Mouse (Mus musculus) heart, embryonic 15.5 days (tissue): Measurements from ENCODE around the gene Rhbdl3. TPM values are rescaled to one million over a fixed set of nuclear protein-coding genes. Genes with fewer than 3 reads are reported as not detected.

Source experiments
- ATAC-seq: fragments of 200-750 bp; cut with Nextera tagmentation; replicated peaks from 2 replicates; pipeline ENCODE4 v1.8.0; 2017; ENCODE audit warnings: low read depth, moderate TSS enrichment; ENCODE audit not compliant: insufficient number of reproducible peaks, insufficient read depth, low FRiP score
- H3K27ac ChIP-seq: fragments of 300-500 bp; sonication (generic); 2 replicates; pipeline ENCODE4 v1.5.1; 2015; ENCODE audit warnings: mild to moderate bottlenecking, inconsistent platforms
- H3K27me3 ChIP-seq: fragments of 300-500 bp; sonication (generic); 2 replicates; pipeline ENCODE4 v1.6.1; 2015; ENCODE audit warnings: inconsistent platforms
- H3K36me3 ChIP-seq: fragments of 300-500 bp; sonication (generic); 2 replicates; pipeline ENCODE4 v1.6.1; 2015; ENCODE audit warnings: mild to moderate bottlenecking, inconsistent platforms
- H3K4me1 ChIP-seq: fragments of 300-500 bp; sonication (generic); replicated peaks from 2 replicates; pipeline ENCODE4 v1.6.1; 2015; ENCODE audit warnings: inconsistent platforms
- H3K4me2 ChIP-seq: fragments of 300-500 bp; sonication (generic); 2 replicates; pipeline ENCODE4 v1.6.1; 2015; ENCODE audit warnings: inconsistent platforms, mild to moderate bottlenecking, moderate library complexity
- H3K4me3 ChIP-seq: fragments of 300-500 bp; sonication (generic); 2 replicates; pipeline ENCODE4 v1.5.1; 2015; ENCODE audit warnings: mild to moderate bottlenecking, inconsistent platforms
- H3K9ac ChIP-seq: fragments of 300-500 bp; sonication (generic); 2 replicates; pipeline ENCODE4 v1.6.1; 2015; ENCODE audit warnings: mild to moderate bottlenecking, inconsistent platforms
- H3K9me3 ChIP-seq: fragments of 300-500 bp; sonication (generic); replicated peaks from 2 replicates; pipeline ENCODE4 v1.6.1; 2016; ENCODE audit warnings: inconsistent platforms
- WGBS: fragments of 180-500 bp; shearing (Covaris S2); methylation state at CpG from one replicate; pipeline ENCODE4 v1.1.7; 2015; ENCODE audit warnings: mixed read lengths; 5-methylcytosine and 5-hydroxymethylcytosine counted together
- polyA plus RNA-seq: library from polyadenylated mRNA; unstranded; fragments of >200 nt; fragmentation: Nextera tagmentation; extraction: Ambion mirVana; gene quantifications from 2 replicates; pipeline ENCODE4 v1.2.1, GENCODE M21; 2015

The Rhbdl3 gene
- polyA plus RNA-seq, 1 experiment from 2014 or later = 1.7 TPM

GRCm38 (mm10) chr11:80386790-80387189, 86.1 kb downstream of the Rhbdl3 start:
- Histone ChIP-seq H3K27me3 (no peaks in the 10 kb centered on the region), H3K9ac (no peak overlapping the region), H3K27ac (no peak overlapping the region), H3K36me3 (peaks cover 43% of the 10 kb centered on the region), H3K4me1 (peaks cover 28% of the 10 kb centered on the region), H3K9me3 (no peaks in the 10 kb centered on the region), H3K4me2 (peak overlapping the region; percentile 75), H3K4me3 (no peak overlapping the region)
- no peak for ATAC-seq
- 53% methylated on average over 2 of the region's 2 CpGs for WGBS

- Histone ChIP-seq H3K9ac (no peak overlapping the region), H3K4me2 (no peak overlapping the region), H3K27me3 (no peaks in the 10 kb centered on the region), H3K4me1 (peaks cover 18% of the 10 kb centered on the region), H3K4me3 (no peak overlapping the region), H3K27ac (no peak overlapping the region), H3K36me3 (peaks cover 61% of the 10 kb centered on the region), H3K9me3 (no peaks in the 10 kb centered on the region)
- 63% methylated on average over 1 of the region's 1 CpGs for whole genome bisulfite sequencing
- no peak for ATAC-seq
Observed at GRCm38 (mm10) chr11:80389885-80390284, 89.2 kb downstream of the Rhbdl3 start.

- Histone ChIP-seq H3K27ac (no peak overlapping the region), H3K27me3 (no peaks in the 10 kb centered on the region), H3K4me2 (no peak overlapping the region), H3K9ac (no peak overlapping the region), H3K9me3 (no peaks in the 10 kb centered on the region), H3K36me3 (peaks cover 71% of the 10 kb centered on the region), H3K4me1 (peaks cover 2% of the 10 kb centered on the region; the same call in 1 of the 2 replicates), H3K4me3 (no peak overlapping the region)
- WGBS = 93% methylated on average over 2 of the region's 2 CpGs
- ATAC-seq = no peak
Observed at GRCm38 (mm10) chr11:80391407-80392120, 90.9 kb downstream of the Rhbdl3 start.

- Histone ChIP-seq H3K9me3 (no peaks in the 10 kb centered on the region), H3K4me3 (no peak overlapping the region), H3K9ac (no peak overlapping the region), H3K36me3 (peaks cover 69% of the 10 kb centered on the region), H3K4me2 (no peak overlapping the region), H3K27me3 (no peaks in the 10 kb centered on the region), H3K27ac (no peak overlapping the region), H3K4me1 (no peaks in the 10 kb centered on the region)
- ATAC-seq = no peak
- 93% methylated on average over 3 of the region's 3 CpGs for WGBS
Observed at GRCm38 (mm10) chr11:80395930-80396329, 95.2 kb downstream of the Rhbdl3 start.

- Histone ChIP-seq H3K9me3 (no peaks in the 10 kb centered on the region), H3K4me3 (no peak overlapping the region), H3K27ac (no peak overlapping the region), H3K4me1 (no peaks in the 10 kb centered on the region), H3K4me2 (no peak overlapping the region), H3K9ac (no peak overlapping the region), H3K27me3 (no peaks in the 10 kb centered on the region), H3K36me3 (peaks cover 66% of the 10 kb centered on the region)
- WGBS = 91% methylated on average over 4 of the region's 4 CpGs
- ATAC-seq = no peak
Observed at GRCm38 (mm10) chr11:80396617-80397016, 95.9 kb downstream of the Rhbdl3 start.

Other genes starting within 250 kb of the Rhbdl3 start
- 29.2 and 37.4 TPM in 2 replicates for gene Crlf3, start 219.9 kb upstream of the Rhbdl3 start, polyA plus RNA-seq
- 4.4 and 4.7 TPM in 2 replicates for gene Atad5, start 211.5 kb upstream of the Rhbdl3 start, polyA plus RNA-seq
- 27.6 and 29.2 TPM in 2 replicates for gene Tefm, start 158.7 kb upstream of the Rhbdl3 start, polyA plus RNA-seq
- 1.5 and 1.9 TPM in 2 replicates for gene Adap2, start 146.8 kb upstream of the Rhbdl3 start, polyA plus RNA-seq
- 11.5 and 13.0 TPM in 2 replicates for gene Rnf135, start 117.1 kb upstream of the Rhbdl3 start, polyA plus RNA-seq
- gene Rhot1, start 91.9 kb upstream of the Rhbdl3 start, polyA plus RNA-seq = 56.5 and 60.3 TPM in 2 replicates
- 15.7 and 17.4 TPM in 2 replicates for gene 5730455P16Rik, start 77.1 kb downstream of the Rhbdl3 start, polyA plus RNA-seq
- gene Zfp207, start 82.4 kb downstream of the Rhbdl3 start, polyA plus RNA-seq = 127 and 139 TPM in 2 replicates
- 177 and 193 TPM in 2 replicates for gene Psmd11, start 127.7 kb downstream of the Rhbdl3 start, polyA plus RNA-seq
- gene Cdk5r1, start 176.1 kb downstream of the Rhbdl3 start, polyA plus RNA-seq = 0.37 and 0.90 TPM in 2 replicates